Mouse (Mus musculus) myocyte (in vitro differentiated cells): Measurements from ENCODE around the gene Adgrg1.

Source experiments
- E2F4 ChIP-seq: IDR thresholded peaks from one replicate; pipeline ENCODE4 v1.6.1; 2011; ENCODE audit warnings: mild to moderate bottlenecking, control low read depth, moderate library complexity; ENCODE audit not compliant: insufficient read depth
- MAX ChIP-seq: IDR thresholded peaks from one replicate; pipeline ENCODE4 v1.6.1; 2011; ENCODE audit warnings: low read depth, mild to moderate bottlenecking, control low read depth
- MYOG ChIP-seq, 3 experiments: IDR thresholded peaks; one replicate each; pipeline ENCODE4 v1.6.1; 2011; ENCODE audit warnings: control low read depth in 2 of 3, low read depth in 2 of 3, mild to moderate bottlenecking in 2 of 3; ENCODE audit not compliant: insufficient read length in 2 of 3, control insufficient read depth in 1 of 3, insufficient read depth in 1 of 3
- POLR2A ChIP-seq: IDR thresholded peaks from one replicate; pipeline ENCODE4 v1.6.1; 2011; ENCODE audit warnings: low read depth, mild to moderate bottlenecking, control low read depth, moderate library complexity; ENCODE audit not compliant: insufficient read length
- POLR2AphosphoS2 ChIP-seq: IDR thresholded peaks from one replicate; pipeline ENCODE4 v1.6.1; 2011; ENCODE audit warnings: low read depth, control low read depth; ENCODE audit not compliant: insufficient read length
- TCF12 ChIP-seq: IDR thresholded peaks from one replicate; pipeline ENCODE4 v1.6.1; 2011; ENCODE audit warnings: mild to moderate bottlenecking, control low read depth; ENCODE audit not compliant: poor library complexity, insufficient read depth, severe bottlenecking
- USF1 ChIP-seq: IDR thresholded peaks from one replicate; pipeline ENCODE4 v1.6.1; 2011; ENCODE audit warnings: low read depth, mild to moderate bottlenecking, control low read depth, moderate library complexity

GRCm38 (mm10) chr8:94966578-94966977 is 8.0 kb upstream of the Adgrg1 start:
- TF ChIP-seq E2F4: no peak
- TF ChIP-seq USF1: no peak
- TF ChIP-seq POLR2A: no peak
- no peak for TF ChIP-seq POLR2AphosphoS2
- TF ChIP-seq TCF12: no peak
- no peak for TF ChIP-seq MYOG (IDR thresholded peaks at IDR 0.05; ENCODE audit: control insufficient read depth in 1 of 3, insufficient read depth in 1 of 3, insufficient read length in 2 of 3, low read depth in 2 of 3)
- TF ChIP-seq MAX: no peak
